Mouse (Mus musculus) liver, adult 2 months (tissue): ENCODE data around the gene Ppp1r12a.

Experiments used
- CTCF ChIP-seq: fragments of 200-500 bp; IDR thresholded peaks from 2 replicates; pipeline ENCODE4 v1.5.1; 2011; ENCODE audit warnings: low read depth, low read length, control low read depth
- POLR2A ChIP-seq: fragments of 200-500 bp; IDR thresholded peaks from 2 replicates; pipeline ENCODE4 v1.6.1; 2011; ENCODE audit warnings: low read length, control low read depth; ENCODE audit not compliant: insufficient read depth; ENCODE audit errors: extremely low read depth

DNA sequence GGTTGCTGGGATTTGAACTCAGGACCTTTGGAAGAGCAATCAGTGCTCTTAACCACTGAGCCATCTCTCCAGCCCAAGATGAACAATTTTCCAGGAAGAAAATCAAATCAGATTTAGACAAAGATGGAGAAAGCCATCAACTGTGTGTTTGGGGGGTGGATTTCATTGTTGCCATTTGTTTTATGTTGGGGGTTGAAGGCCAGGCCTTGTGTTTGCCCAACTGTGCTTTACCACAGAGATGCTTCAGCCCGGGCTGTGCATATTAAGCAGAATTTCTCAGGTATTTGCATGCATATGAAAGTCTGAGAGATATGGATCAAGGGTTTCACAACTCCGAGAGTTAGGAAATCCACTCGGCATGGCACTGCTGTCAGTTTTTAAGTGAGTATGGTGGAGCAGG is 149.4 kb downstream of the Ppp1r12a start:
- no peak for TF ChIP-seq POLR2A
- no peak for TF ChIP-seq CTCF
